Mouse (Mus musculus) hindbrain, embryonic 11.5 days (tissue): ENCODE data around the gene Fam124b. TPM values are rescaled to one million over a fixed set of nuclear protein-coding genes. Genes with fewer than 3 reads are reported as not detected.
A peak's percentile ranks its signal among the peaks of the same experiment; 100 is the strongest.

Experiments
- ATAC-seq: fragments of 200-750 bp; cut with Nextera tagmentation; 2 replicates; pipeline ENCODE4 v1.8.0; 2017; ENCODE audit warnings: mild to moderate bottlenecking, moderate TSS enrichment, moderate library complexity; ENCODE audit not compliant: low FRiP score
- DNase-seq: peaks from one replicate; pipeline ENCODE4 v3.0.0-alpha.2; 2015; ENCODE audit warnings: low spot score
- H3K27ac ChIP-seq: fragments of 300-500 bp; sonication (generic); 2 replicates; pipeline ENCODE4 v1.5.1; 2014; ENCODE audit warnings: mild to moderate bottlenecking, low read depth, low read length
- H3K27me3 ChIP-seq: fragments of 300-500 bp; sonication (generic); 2 replicates; pipeline ENCODE4 v1.6.1; 2014; ENCODE audit warnings: mild to moderate bottlenecking, low read length, moderate library complexity, mixed read lengths; ENCODE audit not compliant: control insufficient read depth, insufficient read depth
- H3K36me3 ChIP-seq: fragments of 300-500 bp; sonication (generic); 2 replicates; pipeline ENCODE4 v1.6.1; 2014; ENCODE audit warnings: mild to moderate bottlenecking, low read length, moderate library complexity, mixed read lengths; ENCODE audit not compliant: control insufficient read depth, insufficient read depth
- H3K4me1 ChIP-seq: fragments of 300-500 bp; sonication (generic); replicated peaks from 2 replicates; pipeline ENCODE4 v1.6.1; 2014; ENCODE audit warnings: low read length, mixed read lengths; ENCODE audit not compliant: control insufficient read depth, insufficient read depth
- H3K4me2 ChIP-seq: fragments of 300-500 bp; sonication (generic); replicated peaks from 2 replicates; pipeline ENCODE4 v1.6.1; 2014; ENCODE audit warnings: mild to moderate bottlenecking, low read depth, low read length
- H3K4me3 ChIP-seq: fragments of 300-500 bp; sonication (generic); 2 replicates; pipeline ENCODE4 v1.5.1; 2014; ENCODE audit warnings: low read depth, low read length
- H3K9ac ChIP-seq: fragments of 300-500 bp; sonication (generic); 2 replicates; pipeline ENCODE4 v1.6.1; 2014; ENCODE audit warnings: low read depth, low read length
- H3K9me3 ChIP-seq: fragments of 300-500 bp; sonication (generic); 2 replicates; pipeline ENCODE4 v1.6.1; 2016; ENCODE audit warnings: low read length; ENCODE audit not compliant: control insufficient read depth
- WGBS: fragments of 180-500 bp; shearing (Covaris S2); extraction: QIAGEN DNeasy Blood & Tissue Kit; methylation state at CpG from one replicate; pipeline ENCODE4 v1.1.7; 2014; 5-methylcytosine and 5-hydroxymethylcytosine counted together
- polyA plus RNA-seq: library from polyadenylated mRNA; unstranded; fragments of >200 nt; fragmentation: Nextera tagmentation; extraction: Ambion mirVana; gene quantifications from 2 replicates; pipeline ENCODE4 v1.2.1, GENCODE M21; 2014

Fam124b gene
- polyA plus RNA-seq, 1 experiment from 2014 or later, result 0.46 TPM

DNA sequence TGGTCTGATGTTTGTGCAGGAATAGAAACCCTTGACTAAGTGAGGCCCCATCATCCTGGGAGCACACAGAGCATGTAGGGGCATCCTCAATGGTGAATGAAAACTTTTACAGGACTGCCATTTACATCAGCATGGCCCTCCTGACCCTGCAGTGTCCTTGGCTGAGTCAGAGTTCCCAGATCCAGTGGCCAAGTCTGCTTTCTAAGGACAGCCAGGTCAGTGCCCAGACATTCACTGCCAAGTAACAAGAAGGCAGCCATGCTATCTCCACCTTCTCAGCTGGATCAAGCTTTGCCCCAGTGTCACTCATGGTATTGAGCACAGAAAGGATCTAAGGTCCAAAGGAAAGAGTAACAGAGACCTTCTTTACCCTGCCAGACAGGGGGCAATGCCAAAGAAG, 58.7 kb downstream of the Fam124b start:
- H3K4me2 ChIP-seq, result no peak overlapping the region
- ATAC-seq, result no peak
- no peak overlapping the region for H3K27ac ChIP-seq

DNA sequence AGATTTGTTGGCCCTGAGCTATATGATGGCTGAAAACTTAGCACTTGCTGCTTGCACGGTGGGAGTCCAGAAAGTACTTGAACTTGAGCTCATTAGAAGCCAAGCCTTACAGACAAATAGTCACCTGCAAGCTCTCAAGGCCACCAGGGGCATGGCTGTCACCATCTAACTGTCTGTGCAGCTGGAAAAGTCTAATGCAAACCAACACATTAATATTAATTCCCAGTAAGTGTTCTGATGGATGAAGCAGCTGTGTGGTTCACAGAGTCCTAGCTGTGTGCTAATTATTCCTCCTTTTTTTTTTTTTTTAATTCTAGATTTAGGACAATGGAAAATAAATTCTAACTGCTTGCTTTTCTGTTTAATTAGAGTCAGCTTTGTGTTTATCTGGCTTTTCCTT, 63.4 kb downstream of the Fam124b start:
- Histone ChIP-seq H3K4me3 (no peak overlapping the region), H3K9ac (no peak overlapping the region), H3K36me3 (no peaks in the 10 kb centered on the region), H3K27ac (no peak overlapping the region), H3K4me2 (no peak overlapping the region), H3K9me3 (no peaks in the 10 kb centered on the region), H3K4me1 (no peaks in the 10 kb centered on the region), H3K27me3 (no peaks in the 10 kb centered on the region)
- DNase-seq (no peak), ATAC-seq (no peak)
- WGBS, result 79% methylated on average over 1 of the region's 1 CpGs

More for the DNA sequence above, 58.7 kb downstream of the Fam124b start:
- Histone ChIP-seq H3K36me3 (no peaks in the 10 kb centered on the region), H3K4me3 (no peak overlapping the region), H3K4me1 (no peaks in the 10 kb centered on the region), H3K9ac (no peak overlapping the region), H3K27me3 (no peaks in the 10 kb centered on the region), H3K9me3 (no peaks in the 10 kb centered on the region)
- DNase-seq, result no peak

DNA sequence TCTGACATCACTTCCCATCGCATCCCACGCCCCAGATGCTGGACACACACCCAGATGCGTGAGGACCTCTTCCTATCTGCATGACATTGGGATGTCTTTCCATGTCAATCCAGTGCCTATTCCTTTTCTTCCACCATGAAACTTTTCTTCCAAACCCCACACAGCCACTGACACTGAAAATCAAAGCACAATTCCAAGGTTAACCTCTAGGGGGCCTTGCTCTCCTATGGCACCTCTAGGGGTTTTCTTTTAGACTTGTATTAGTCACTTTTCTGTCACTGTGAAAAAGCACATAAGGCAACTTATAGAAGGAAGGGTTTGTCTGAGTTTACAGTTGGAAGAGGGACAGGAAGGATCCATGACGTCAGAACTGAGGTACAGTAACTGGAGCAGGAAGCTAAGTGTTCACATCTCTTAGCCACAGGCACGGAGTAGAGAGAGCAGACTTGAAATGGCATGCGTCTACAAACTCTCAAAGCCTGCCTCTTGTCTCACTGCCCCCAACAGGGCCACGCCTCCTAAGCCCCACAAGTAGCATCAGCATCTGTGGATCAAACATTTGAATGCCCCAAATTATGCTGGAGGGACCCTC, 65.1 kb downstream of the Fam124b start:
- DNase-seq, result peak; percentile 4
- Histone ChIP-seq H3K27me3 (no peaks in the 10 kb centered on the region), H3K36me3 (no peaks in the 10 kb centered on the region), H3K4me2 (no peak overlapping the region), H3K9ac (no peak overlapping the region), H3K27ac (no peak overlapping the region), H3K9me3 (no peaks in the 10 kb centered on the region), H3K4me3 (no peak overlapping the region), H3K4me1 (no peaks in the 10 kb centered on the region)
- ATAC-seq, result no peak
- 85% methylated on average over 7 of the region's 7 CpGs for WGBS

DNA sequence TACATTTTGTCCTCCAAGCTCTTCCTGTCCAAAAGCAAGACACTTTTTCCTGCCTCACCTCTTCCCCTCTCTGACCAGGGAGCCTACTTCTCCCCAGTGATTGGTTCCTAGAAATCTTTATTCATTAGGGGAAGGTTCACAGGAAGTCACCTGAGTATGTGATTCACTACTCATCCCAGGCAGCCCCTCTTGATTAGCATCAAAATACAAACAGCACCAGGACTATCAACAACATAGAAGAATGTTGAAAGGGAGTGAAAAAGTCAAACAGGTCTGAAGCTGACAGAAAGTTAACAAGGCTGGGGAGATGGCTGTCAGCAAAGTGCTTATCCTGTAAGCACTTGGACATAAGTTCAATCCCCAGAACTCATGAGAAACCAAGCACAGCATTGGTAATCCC, 67.6 kb downstream of the Fam124b start:
- Histone ChIP-seq H3K9ac (no peak overlapping the region), H3K4me1 (no peaks in the 10 kb centered on the region), H3K27me3 (no peaks in the 10 kb centered on the region), H3K4me2 (no peak overlapping the region), H3K27ac (no peak overlapping the region), H3K4me3 (no peak overlapping the region), H3K36me3 (no peaks in the 10 kb centered on the region), H3K9me3 (no peaks in the 10 kb centered on the region)
- no peak for DNase-seq
- no peak for ATAC-seq

Other genes starting within 250 kb of the Fam124b start
- gene Cul3, start 122.0 kb upstream of the Fam124b start, polyA plus RNA-seq, result 51.1 and 64.0 TPM in 2 replicates
- not detected in 2 replicates for gene Gm45261, start 243.0 kb upstream of the Fam124b start, polyA plus RNA-seq